Mouse (Mus musculus): Measurements from ENCODE around the gene Sgpp1. TPM values are rescaled to one million over a fixed set of nuclear protein-coding genes. Genes with fewer than 3 reads are reported as not detected.

Sgpp1 gene
- polyA plus RNA-seq, 1 experiment from 2014 or later, result 12.7 TPM

- H3K4me2 ChIP-seq (replicated peaks; ENCODE audit: low read depth, low read length), result peak within 1 kb of the TSS; percentile 85
- WGBS, result under 1% methylated on average over 52 of the region's 55 CpGs
- DNase-seq (ENCODE audit: low spot score) (peak; percentile 100), ATAC-seq (peak; percentile 98)
- no peaks in the 10 kb centered on the region for H3K27me3 ChIP-seq (replicated peaks; ENCODE audit: insufficient read depth, low read length)
- H3K4me3 ChIP-seq (ENCODE audit: low read depth, low read length), result peak within 1 kb of the TSS; percentile 57
- peak within 1 kb of the TSS; percentile 86 for H3K27ac ChIP-seq (ENCODE audit: low read length)
- H3K4me1 ChIP-seq (ENCODE audit: insufficient read depth, low read depth, low read length), result peaks cover 4% of the 10 kb centered on the region; the same call in 1 of the 2 replicates
- no peaks in the 10 kb centered on the region for H3K9me3 ChIP-seq (ENCODE audit: low read length)
- H3K36me3 ChIP-seq (ENCODE audit: insufficient read depth, low read length), result no peaks in the 10 kb centered on the region
- TF ChIP-seq EP300 (IDR thresholded peaks at IDR 0.05) (no peak; the same call in 1 of the 2 replicates), CTCF (IDR thresholded peaks at IDR 0.05) (peak; percentile 67)
- peak within 1 kb of the TSS; percentile 51 for H3K9ac ChIP-seq (replicated peaks; ENCODE audit: low read depth)
Measured at GRCm38 (mm10) chr12:75669258-75670106, 66.0 kb downstream of the Sgpp1 start, which contains the start of gene Wdr89. Gene Wdr89 (minus strand): TSS chr12:75669537.

DNA sequence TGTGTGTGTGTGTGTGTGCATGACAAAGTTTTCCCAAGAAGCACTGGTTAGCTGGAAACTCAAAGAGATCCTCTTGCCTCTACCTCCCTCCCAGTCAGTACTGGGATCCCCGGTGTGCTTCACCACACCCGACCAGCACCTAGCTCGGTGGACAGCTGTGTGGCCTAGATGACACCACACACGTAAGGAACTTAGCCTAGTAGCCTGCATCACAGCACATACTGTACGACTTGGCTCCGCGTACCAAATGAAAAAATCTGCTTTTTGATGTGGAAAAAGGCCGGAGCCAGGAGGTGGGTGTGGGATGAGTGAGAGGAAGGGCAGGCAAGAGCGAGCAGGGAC, 66.6 kb downstream of the Sgpp1 start:
- no peak for DNase-seq (ENCODE audit: low spot score)
- under 1% methylated on average over 9 of the region's 9 CpGs for WGBS
- peaks cover 4% of the 10 kb centered on the region; the same call in 1 of the 2 replicates for H3K4me1 ChIP-seq (ENCODE audit: insufficient read depth, low read depth, low read length)
- H3K4me3 ChIP-seq (ENCODE audit: low read depth, low read length), result peak overlapping the region; percentile 57
- no peaks in the 10 kb centered on the region for H3K36me3 ChIP-seq (ENCODE audit: insufficient read depth, low read length)
- ATAC-seq, result no peak; the same call in 1 of the 2 replicates
- H3K27ac ChIP-seq (ENCODE audit: low read length), result peak overlapping the region; percentile 72; the same call in 1 of the 2 replicates
- TF ChIP-seq EP300 (IDR thresholded peaks at IDR 0.05) (no peak), CTCF (IDR thresholded peaks at IDR 0.05) (no peak)
- H3K9ac ChIP-seq (replicated peaks; ENCODE audit: low read depth), result peak overlapping the region; percentile 51
- no peaks in the 10 kb centered on the region for H3K9me3 ChIP-seq (ENCODE audit: low read length)
- no peaks in the 10 kb centered on the region for H3K27me3 ChIP-seq (replicated peaks; ENCODE audit: insufficient read depth, low read length)
- H3K4me2 ChIP-seq (replicated peaks; ENCODE audit: low read depth, low read length), result peak overlapping the region; percentile 85

DNA sequence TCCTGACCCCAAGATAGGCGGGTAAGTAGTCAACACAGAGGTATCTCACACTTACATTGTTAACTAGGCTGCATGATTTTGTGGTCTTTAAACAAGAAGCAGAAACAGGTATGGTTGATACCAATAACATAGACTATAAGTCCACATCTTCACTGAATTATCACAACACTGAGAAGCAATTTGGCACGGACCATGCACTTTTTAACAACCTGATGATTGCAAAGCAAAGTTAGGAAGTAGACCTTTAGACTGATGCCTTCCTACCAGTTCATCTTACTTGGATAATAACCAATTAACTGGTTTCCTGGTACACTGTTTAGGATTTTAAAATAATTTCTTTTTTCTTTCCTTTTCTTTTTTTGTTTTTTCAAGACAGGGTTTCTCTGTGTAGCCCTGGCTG, 67.3 kb downstream of the Sgpp1 start:
- DNase-seq (ENCODE audit: low spot score), result no peak
- Histone ChIP-seq H3K4me2 (replicated peaks; ENCODE audit: low read depth, low read length) (no peak overlapping the region), H3K9ac (replicated peaks; ENCODE audit: low read depth) (no peak overlapping the region), H3K4me3 (ENCODE audit: low read depth, low read length) (no peak overlapping the region), H3K4me1 (ENCODE audit: insufficient read depth, low read depth, low read length) (peaks cover 4% of the 10 kb centered on the region; the same call in 1 of the 2 replicates), H3K27ac (ENCODE audit: low read length) (no peak overlapping the region), H3K27me3 (replicated peaks; ENCODE audit: insufficient read depth, low read length) (no peaks in the 10 kb centered on the region), H3K9me3 (ENCODE audit: low read length) (no peaks in the 10 kb centered on the region), H3K36me3 (ENCODE audit: insufficient read depth, low read length) (no peaks in the 10 kb centered on the region)
- no peak for ATAC-seq
- 89% methylated on average over 2 of the region's 2 CpGs for WGBS
- TF ChIP-seq EP300 (IDR thresholded peaks at IDR 0.05) (no peak), CTCF (IDR thresholded peaks at IDR 0.05) (no peak)

DNA sequence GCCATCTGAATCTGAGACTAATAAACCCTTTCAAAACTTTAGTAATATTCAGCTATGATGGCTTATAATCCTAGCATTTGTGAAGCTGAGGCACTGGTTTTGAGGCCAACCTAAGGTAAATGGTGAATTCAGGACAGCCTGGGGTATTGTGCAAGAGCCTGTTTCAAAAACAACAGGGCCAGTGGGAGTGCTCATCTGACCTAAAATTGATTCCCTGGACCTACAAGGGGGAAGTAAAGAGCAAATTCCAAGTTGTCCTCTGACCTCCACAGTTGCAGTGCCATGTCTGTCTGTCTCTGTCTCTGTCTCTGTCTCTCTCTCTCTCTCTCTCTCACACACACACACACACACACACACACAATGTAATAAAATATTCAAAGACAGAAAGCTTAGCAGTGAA, 68.6 kb downstream of the Sgpp1 start:
- H3K9me3 ChIP-seq (ENCODE audit: low read length), result no peaks in the 10 kb centered on the region
- H3K9ac ChIP-seq (replicated peaks; ENCODE audit: low read depth), result no peak overlapping the region
- no peak overlapping the region for H3K4me2 ChIP-seq (replicated peaks; ENCODE audit: low read depth, low read length)
- TF ChIP-seq CTCF (IDR thresholded peaks at IDR 0.05), result no peak
- TF ChIP-seq EP300 (IDR thresholded peaks at IDR 0.05), result no peak
- H3K4me3 ChIP-seq (ENCODE audit: low read depth, low read length), result no peak overlapping the region
- peaks cover 4% of the 10 kb centered on the region; the same call in 1 of the 2 replicates for H3K4me1 ChIP-seq (ENCODE audit: insufficient read depth, low read depth, low read length)
- ATAC-seq, result no peak
- H3K27me3 ChIP-seq (replicated peaks; ENCODE audit: insufficient read depth, low read length), result no peaks in the 10 kb centered on the region
- H3K27ac ChIP-seq (ENCODE audit: low read length), result no peak overlapping the region
- DNase-seq (ENCODE audit: low spot score), result no peak
- H3K36me3 ChIP-seq (ENCODE audit: insufficient read depth, low read length), result no peaks in the 10 kb centered on the region

GRCm38 (mm10) chr12:75664516-75664810, 71.1 kb downstream of the Sgpp1 start:
- no peaks in the 10 kb centered on the region; the same call in 1 of the 2 replicates for H3K4me1 ChIP-seq (ENCODE audit: insufficient read depth, low read depth, low read length)
- no peak overlapping the region for H3K4me3 ChIP-seq (ENCODE audit: low read depth, low read length)
- 48% methylated on average over 6 of the region's 6 CpGs for WGBS
- H3K27me3 ChIP-seq (replicated peaks; ENCODE audit: insufficient read depth, low read length), result no peaks in the 10 kb centered on the region
- no peak overlapping the region for H3K9ac ChIP-seq (replicated peaks; ENCODE audit: low read depth)
- DNase-seq (ENCODE audit: low spot score) (no peak), ATAC-seq (no peak)
- no peak for TF ChIP-seq CTCF (IDR thresholded peaks at IDR 0.05)
- no peak for TF ChIP-seq EP300 (IDR thresholded peaks at IDR 0.05)
- H3K4me2 ChIP-seq (replicated peaks; ENCODE audit: low read depth, low read length), result no peak overlapping the region
- H3K27ac ChIP-seq (ENCODE audit: low read length), result no peak overlapping the region
- H3K9me3 ChIP-seq (ENCODE audit: low read length), result no peaks in the 10 kb centered on the region
- no peaks in the 10 kb centered on the region for H3K36me3 ChIP-seq (ENCODE audit: insufficient read depth, low read length)

Other genes with a start within 250 kb of the Sgpp1 start
- 13.3 and 15.6 TPM in 2 replicates for gene Ppp2r5e, start 139.5 kb downstream of the Sgpp1 start, polyA plus RNA-seq (2015; fragmentation: Nextera tagmentation; extraction: Ambion mirVana)
- gene Wdr89, start 66.2 kb downstream of the Sgpp1 start, polyA plus RNA-seq (2015; fragmentation: Nextera tagmentation; extraction: Ambion mirVana), result 3.5 and 4.0 TPM in 2 replicates
- gene Syne2, start 82.4 kb upstream of the Sgpp1 start, polyA plus RNA-seq (2015; fragmentation: Nextera tagmentation; extraction: Ambion mirVana), result 41.8 and 57.7 TPM in 2 replicates

Measured in lung, postnatal 0 days (tissue).